ENCODE assay signal across 8 mouse cellular contexts in genomic region chr7:44462218-44463055, GRCm38 (mm10). TPM values are rescaled to one million over a fixed set of nuclear protein-coding genes. Genes with fewer than 3 reads are reported as not detected.
DNase-seq lines count a peak whose midpoint lies in the region; ATAC-seq and TF ChIP-seq lines count a peak whose summit lies in the region.

No protein-coding gene starts in this region.

- no peak for ATAC-seq in forebrain, postnatal 0 days
- no peak for ATAC-seq in neural tube, embryonic 11.5 days (ENCODE audit: insufficient read depth, low FRiP score, low TSS enrichment)

- no peaks in the 10 kb centered on the region for H3K9me3 ChIP-seq in forebrain, postnatal 0 days (ENCODE audit: low read length)
- no peaks in the 10 kb centered on the region for H3K9me3 ChIP-seq in neural tube, embryonic 11.5 days (ENCODE audit: control insufficient read depth, low read length)

- H3K4me2 ChIP-seq in forebrain, postnatal 0 days (ENCODE audit: low read depth), result no peak overlapping the region
- H3K4me2 ChIP-seq in neural tube, embryonic 11.5 days (ENCODE audit: low read depth), result peak overlapping the region; percentile 32; the same call in 1 of the 2 replicates

- no peak overlapping the region for H3K9ac ChIP-seq in forebrain, postnatal 0 days
- H3K9ac ChIP-seq in neural tube, embryonic 11.5 days (ENCODE audit: low read length), result no peak overlapping the region

- no peaks in the 10 kb centered on the region for H3K27me3 ChIP-seq in forebrain, postnatal 0 days (ENCODE audit: insufficient read depth, low read length)
- peaks cover 47% of the 10 kb centered on the region for H3K27me3 ChIP-seq in neural tube, embryonic 11.5 days (ENCODE audit: control insufficient read depth, insufficient read depth, low read length)

- no peak overlapping the region for H3K4me3 ChIP-seq in forebrain, postnatal 0 days (ENCODE audit: low read depth, low read length)
- peak overlapping the region; percentile 12; the same call in 1 of the 2 replicates for H3K4me3 ChIP-seq in neural tube, embryonic 11.5 days (ENCODE audit: low read depth, low read length)

- H3K27ac ChIP-seq in forebrain, postnatal 0 days (ENCODE audit: low read depth, low read length), result no peak overlapping the region; the same call in 1 of the 2 replicates
- no peak overlapping the region for H3K27ac ChIP-seq in neural tube, embryonic 11.5 days (ENCODE audit: low read depth, low read length)

- peak; percentile 86 for DNase-seq in heart, adult 11 months
- DNase-seq in heart, adult 8-10 months (ENCODE audit: low spot score), result no peak
- peak; percentile 18 for DNase-seq in urinary bladder, adult 2 months (ENCODE audit: low spot score)
- DNase-seq in urinary bladder, adult 18-20 months (ENCODE audit: low spot score in 2 of 2), result no peak
- DNase-seq in forebrain, postnatal 0 days, result no peak
- DNase-seq in kidney, postnatal 4 days, result peak; percentile 79 to 84
- DNase-seq in neural tube, embryonic 11.5 days (ENCODE audit: low spot score), result peak; percentile 75
- DNase-seq in adrenal gland, adult 8-10 months, result no peak

- peaks cover 15% of the 10 kb centered on the region for H3K4me1 ChIP-seq in forebrain, postnatal 0 days (ENCODE audit: insufficient read depth)
- peaks cover 6% of the 10 kb centered on the region; the same call in 1 of the 2 replicates for H3K4me1 ChIP-seq in neural tube, embryonic 11.5 days (ENCODE audit: control insufficient read depth, insufficient read depth, low read length)

- TF ChIP-seq CTCF in forebrain, postnatal 0 days (IDR thresholded peaks at IDR 0.05; ENCODE audit: low read depth), result peak; percentile 21; the same call in 1 of the 2 replicates

- peaks cover 55% of the 10 kb centered on the region for H3K36me3 ChIP-seq in forebrain, postnatal 0 days (ENCODE audit: insufficient read depth)
- peaks cover 12% of the 10 kb centered on the region for H3K36me3 ChIP-seq in neural tube, embryonic 11.5 days (ENCODE audit: control insufficient read depth, insufficient read depth, low read length)

- 42% methylated on average over 77 of the region's 77 CpGs for WGBS in forebrain, postnatal 0 days
- WGBS in neural tube, embryonic 11.5 days, result 11% methylated on average over 76 of the region's 77 CpGs

RNA-seq across cellular contexts. Expression of gene Aspdh, which starts 2.8 kb away (rescaled TPM):
- 1 to 10 TPM in 1 of 4 experiments, under 1 TPM in 1, not detected in 2; 0.79 to 1.5 TPM for total RNA-seq in heart, adult 8-10 months (2022)
- polyA plus RNA-seq in urinary bladder, adult 2 months (2012; rRNA removed), result 0.10 and 0.22 TPM in 2 replicates
- 4.4 and 20.3 TPM in 2 replicates for total RNA-seq in forebrain, postnatal 0 days (2014; rRNA removed)
- polyA plus RNA-seq in forebrain, postnatal 0 days (2015; fragmentation: Nextera tagmentation; extraction: Ambion mirVana), result 1.6 and 2.2 TPM in 2 replicates
- 1.2 and 1.6 TPM in 2 replicates for polyA plus RNA-seq in neural tube, embryonic 11.5 days (2014; fragmentation: Nextera tagmentation; extraction: Ambion mirVana)
- total RNA-seq in adrenal gland, adult 8-10 months (2022), result 1 to 10 TPM in 3 of 4 experiments, under 1 TPM in 1; 0.73 to 2.0 (median 1.4) TPM

RNA-seq across cellular contexts. Expression of gene Josd2, which starts 5.3 kb away (rescaled TPM):
- 100 to 1,000 TPM; 109 to 130 (median 125) TPM for total RNA-seq in heart, adult 8-10 months (2022)
- 85.0 and 110 TPM in 2 replicates for polyA plus RNA-seq in urinary bladder, adult 2 months (2012; rRNA removed)
- 27.6 and 39.3 TPM in 2 replicates for total RNA-seq in forebrain, postnatal 0 days (2014; rRNA removed)
- polyA plus RNA-seq in forebrain, postnatal 0 days (2015; fragmentation: Nextera tagmentation; extraction: Ambion mirVana), result 28.6 and 31.7 TPM in 2 replicates
- polyA plus RNA-seq in neural tube, embryonic 11.5 days (2014; fragmentation: Nextera tagmentation; extraction: Ambion mirVana), result 60.0 and 66.2 TPM in 2 replicates
- 10 to 100 TPM; 43.7 to 56.5 (median 46.9) TPM for total RNA-seq in adrenal gland, adult 8-10 months (2022)

RNA-seq across cellular contexts. Expression of gene Lrrc4b, which starts 33.6 kb away (rescaled TPM):
- 10 to 100 TPM; 33.5 to 37.9 (median 36.4) TPM for total RNA-seq in heart, adult 8-10 months (2022)
- polyA plus RNA-seq in urinary bladder, adult 2 months (2012; rRNA removed), result 1.7 and 2.3 TPM in 2 replicates
- 347 and 391 TPM in 2 replicates for total RNA-seq in forebrain, postnatal 0 days (2014; rRNA removed)
- polyA plus RNA-seq in forebrain, postnatal 0 days (2015; fragmentation: Nextera tagmentation; extraction: Ambion mirVana), result 19.5 and 22.2 TPM in 2 replicates
- 7.4 and 8.0 TPM in 2 replicates for polyA plus RNA-seq in neural tube, embryonic 11.5 days (2014; fragmentation: Nextera tagmentation; extraction: Ambion mirVana)
- 10 to 100 TPM in 2 of 4 experiments, 1 to 10 TPM in 2; 6.4 to 15.4 (median 9.8) TPM for total RNA-seq in adrenal gland, adult 8-10 months (2022)

RNA-seq across cellular contexts. Expression of gene Emc10, which starts 33.9 kb away (rescaled TPM):
- 10 to 100 TPM; 73.8 to 84.8 (median 83.7) TPM for total RNA-seq in heart, adult 8-10 months (2022)
- 127 TPM in 2 replicates for polyA plus RNA-seq in urinary bladder, adult 2 months (2012; rRNA removed)
- 212 and 238 TPM in 2 replicates for total RNA-seq in forebrain, postnatal 0 days (2014; rRNA removed)
- polyA plus RNA-seq in forebrain, postnatal 0 days (2015; fragmentation: Nextera tagmentation; extraction: Ambion mirVana), result 168 and 171 TPM in 2 replicates
- 104 and 110 TPM in 2 replicates for polyA plus RNA-seq in neural tube, embryonic 11.5 days (2014; fragmentation: Nextera tagmentation; extraction: Ambion mirVana)
- total RNA-seq in adrenal gland, adult 8-10 months (2022), result 100 to 1,000 TPM in 3 of 4 experiments, 10 to 100 TPM in 1; 99.0 to 119 (median 110) TPM

RNA-seq across cellular contexts. Expression of gene Fam71e1, which starts 33.9 kb away (rescaled TPM):
- 1 to 10 TPM; 2.5 to 6.7 (median 3.3) TPM for total RNA-seq in heart, adult 8-10 months (2022)
- polyA plus RNA-seq in urinary bladder, adult 2 months (2012; rRNA removed), result 10.0 and 12.5 TPM in 2 replicates
- total RNA-seq in forebrain, postnatal 0 days (2014; rRNA removed), result 21.1 and 22.0 TPM in 2 replicates
- polyA plus RNA-seq in forebrain, postnatal 0 days (2015; fragmentation: Nextera tagmentation; extraction: Ambion mirVana), result 23.1 and 27.2 TPM in 2 replicates
- 12.3 and 13.3 TPM in 2 replicates for polyA plus RNA-seq in neural tube, embryonic 11.5 days (2014; fragmentation: Nextera tagmentation; extraction: Ambion mirVana)
- total RNA-seq in adrenal gland, adult 8-10 months (2022), result 10 to 100 TPM in 3 of 4 experiments, 1 to 10 TPM in 1; 10.0 to 15.5 (median 13.0) TPM

Comparison
In these comparisons a context has a peak if more than half of its experiments do, and no peak if none do; other contexts are left out.
1. DNase-seq: peak in heart, adult 11 months (single experiment), urinary bladder, adult 2 months (single experiment), kidney, postnatal 4 days (2 of 2) and neural tube, embryonic 11.5 days (single experiment); none in heart, adult 8-10 months (single experiment), urinary bladder, adult 18-20 months (0 of 2), forebrain, postnatal 0 days (single experiment) and adrenal gland, adult 8-10 months (single experiment).